Mouse (Mus musculus): Measurements from ENCODE around the gene Bcs1l.

Gene Bcs1l

GRCm38 (mm10) chr1:74587773-74588445, at the start of gene Bcs1l, which contains the start of gene Zfp142:
Gene Bcs1l, plus strand, starts transcription at chr1:74588289.
Gene Zfp142, minus strand, starts transcription at chr1:74588246.
- peak; percentile 99 for DNase-seq

- DNase-seq = peak; percentile 19
Measured at GRCm38 (mm10) chr1:74538650-74539049, 49.4 kb upstream of the Bcs1l start.

- peak; percentile 78 for DNase-seq
Measured at GRCm38 (mm10) chr1:74542451-74542961, 45.6 kb upstream of the Bcs1l start, which contains the start of gene Plcd4. Gene Plcd4, plus strand, starts transcription at chr1:74542888.

GRCm38 (mm10) chr1:74544184-74544583, 43.9 kb upstream of the Bcs1l start, which contains the start of gene Usp37:
Gene Usp37, minus strand, starts transcription at chr1:74544284.
- DNase-seq = no peak

- DNase-seq = no peak
Measured at GRCm38 (mm10) chr1:74559061-74559460, 29.0 kb upstream of the Bcs1l start.

- no peak for DNase-seq
Measured at GRCm38 (mm10) chr1:74565834-74566233, 22.3 kb upstream of the Bcs1l start.

GRCm38 (mm10) chr1:74569739-74570719, 18.1 kb upstream of the Bcs1l start:
- DNase-seq = no peak

GRCm38 (mm10) chr1:74582621-74583020, 5.5 kb upstream of the Bcs1l start:
- no peak for DNase-seq

GRCm38 (mm10) chr1:74584616-74585398, 3.3 kb upstream of the Bcs1l start:
- DNase-seq = no peak

- no peak for DNase-seq
Measured at GRCm38 (mm10) chr1:74587233-74587772, 786 bp upstream of the Bcs1l start.

GRCm38 (mm10) chr1:74594434-74594833, 6.3 kb downstream of the Bcs1l start:
- no peak for DNase-seq

GRCm38 (mm10) chr1:74600501-74601266, 12.6 kb downstream of the Bcs1l start:
- DNase-seq = no peak

- peak; percentile 82 for DNase-seq
Measured at GRCm38 (mm10) chr1:74601267-74601962, 13.3 kb downstream of the Bcs1l start, which contains the start of the genes Rnf25 and Stk36. Gene Rnf25, minus strand, starts transcription at chr1:74601397. Gene Stk36, plus strand, starts transcription at chr1:74601445.

- DNase-seq = no peak
Measured at GRCm38 (mm10) chr1:74624183-74624582, 36.1 kb downstream of the Bcs1l start.

GRCm38 (mm10) chr1:74626076-74626475, 38.0 kb downstream of the Bcs1l start:
- no peak for DNase-seq

GRCm38 (mm10) chr1:74628001-74628400, 39.9 kb downstream of the Bcs1l start:
- DNase-seq = no peak

GRCm38 (mm10) chr1:74632734-74633133, 44.6 kb downstream of the Bcs1l start:
- DNase-seq = no peak

All from cerebellum, adult 11-12 months (tissue).